Mouse (Mus musculus) cerebellum, adult 9-11 months (tissue): ENCODE measurements at regions not wholly inside any gene's neighbourhood (a gene's known extent, or its start where the extent isn't known, plus 50 kb on each side); places are given as distances from the start of the nearest gene placed in this dataset.

ENCODE experiments used
- DNase-seq: peaks from one replicate; pipeline ENCODE4 v3.0.0; 2022

GRCm38 (mm10) chr14:120560416-120560815, 82.2 kb downstream of the Rap2a start:
- no peak for DNase-seq

- no peak for DNase-seq
Measured at GRCm38 (mm10) chr14:120560987-120561386, 82.7 kb downstream of the Rap2a start.

- DNase-seq: no peak
Measured at GRCm38 (mm10) chr14:120566945-120567344, 88.7 kb downstream of the Rap2a start.

- no peak for DNase-seq
Measured at GRCm38 (mm10) chr14:120568054-120568453, 89.8 kb downstream of the Rap2a start.

GRCm38 (mm10) chr14:120572238-120572637, 94.0 kb downstream of the Rap2a start:
- no peak for DNase-seq

GRCm38 (mm10) chr14:120575202-120575601, 97.0 kb downstream of the Rap2a start:
- DNase-seq: no peak

- DNase-seq: no peak
Measured at GRCm38 (mm10) chr14:120578352-120579080, 100.3 kb downstream of the Rap2a start.

- no peak for DNase-seq
Measured at GRCm38 (mm10) chr14:120583807-120584206, 105.6 kb downstream of the Rap2a start.

GRCm38 (mm10) chr14:120592191-120592590, 113.9 kb downstream of the Rap2a start:
- no peak for DNase-seq

- no peak for DNase-seq
Measured at GRCm38 (mm10) chr14:120600414-120600935, 122.2 kb downstream of the Rap2a start.

- no peak for DNase-seq
Measured at GRCm38 (mm10) chr14:120601510-120601909, 123.3 kb downstream of the Rap2a start.

GRCm38 (mm10) chr14:120603849-120604492, 125.7 kb downstream of the Rap2a start:
- no peak for DNase-seq

GRCm38 (mm10) chr14:120607801-120608200, 129.6 kb downstream of the Rap2a start:
- DNase-seq: no peak

GRCm38 (mm10) chr14:120611311-120611710, 133.1 kb downstream of the Rap2a start:
- no peak for DNase-seq

- DNase-seq: no peak
Measured at GRCm38 (mm10) chr14:120626223-120626935, 148.1 kb downstream of the Rap2a start.

- no peak for DNase-seq
Measured at GRCm38 (mm10) chr14:120626936-120627277, 148.7 kb downstream of the Rap2a start.

GRCm38 (mm10) chr14:120632771-120633170, 154.5 kb downstream of the Rap2a start:
- no peak for DNase-seq

- DNase-seq: no peak
Measured at GRCm38 (mm10) chr14:120636726-120637400, 158.6 kb downstream of the Rap2a start.

GRCm38 (mm10) chr14:120637486-120638125, 159.4 kb downstream of the Rap2a start:
- no peak for DNase-seq

GRCm38 (mm10) chr14:120642591-120642990, 164.3 kb downstream of the Rap2a start:
- no peak for DNase-seq

GRCm38 (mm10) chr14:120652034-120652433, 173.8 kb downstream of the Rap2a start:
- no peak for DNase-seq

GRCm38 (mm10) chr14:120660321-120660781, 182.1 kb downstream of the Rap2a start:
- peak; percentile 6 for DNase-seq
